Mouse (Mus musculus) hindbrain, postnatal 0 days (tissue): ENCODE results near the gene Tent5d. TPM values are rescaled to one million over a fixed set of nuclear protein-coding genes. Genes with fewer than 3 reads are reported as not detected.

ENCODE experiments used
- ATAC-seq: fragments of 200-750 bp; cut with Nextera tagmentation; 2 replicates; pipeline ENCODE4 v1.8.0; 2017; ENCODE audit warnings: mild to moderate bottlenecking, moderate TSS enrichment, moderate library complexity
- DNase-seq: peaks from one replicate; pipeline ENCODE4 v3.0.0-alpha.2; 2015; ENCODE audit warnings: low spot score
- H3K27ac ChIP-seq: fragments of 300-500 bp; sonication (generic); 2 replicates; pipeline ENCODE4 v1.5.1; 2014; ENCODE audit warnings: mild to moderate bottlenecking
- H3K27me3 ChIP-seq: fragments of 300-500 bp; sonication (generic); 2 replicates; pipeline ENCODE4 v1.6.1; 2014; ENCODE audit warnings: low read length, mixed read lengths; ENCODE audit not compliant: insufficient read depth
- H3K36me3 ChIP-seq: fragments of 300-500 bp; sonication (generic); 2 replicates; pipeline ENCODE4 v1.6.1; 2014; ENCODE audit warnings: low read length, mixed read lengths; ENCODE audit not compliant: insufficient read depth
- H3K4me1 ChIP-seq: fragments of 300-500 bp; sonication (generic); 2 replicates; pipeline ENCODE4 v1.6.1; 2014; ENCODE audit warnings: antibody characterized with exemption, low read length, mixed read lengths; ENCODE audit not compliant: insufficient read depth
- H3K4me2 ChIP-seq: fragments of 300-500 bp; sonication (generic); 2 replicates; pipeline ENCODE4 v1.6.1; 2014; ENCODE audit warnings: low read depth, mild to moderate bottlenecking, low read length, moderate library complexity, mixed read lengths
- H3K4me3 ChIP-seq: fragments of 300-500 bp; sonication (generic); 2 replicates; pipeline ENCODE4 v1.5.1; 2014; ENCODE audit warnings: low read length
- H3K9ac ChIP-seq: fragments of 300-500 bp; sonication (generic); replicated peaks from 2 replicates; pipeline ENCODE4 v1.6.1; 2014; ENCODE audit warnings: mild to moderate bottlenecking, low read length, moderate library complexity, mixed read lengths
- H3K9me3 ChIP-seq: fragments of 300-500 bp; sonication (generic); 2 replicates; pipeline ENCODE4 v1.6.1; 2016; ENCODE audit warnings: low read length, mixed read lengths
- CTCF ChIP-seq: IDR thresholded peaks from 2 replicates; pipeline ENCODE4 v1.5.1; 2016; ENCODE audit warnings: antibody characterized with exemption, control low read depth, low read depth
- WGBS: fragments of 180-500 bp; shearing (Covaris S2); extraction: QIAGEN DNeasy Blood & Tissue Kit; methylation state at CpG from one replicate; pipeline ENCODE4 v1.1.7; 2014; 5-methylcytosine and 5-hydroxymethylcytosine counted together
- polyA plus RNA-seq: library from polyadenylated mRNA; unstranded; fragments of >200 nt; fragmentation: Nextera tagmentation; extraction: Ambion mirVana; gene quantifications from 2 replicates; pipeline ENCODE4 v1.2.1, GENCODE M21; 2015
- total RNA-seq: library from RNA; depleted of rRNA; stranded (reverse); fragments of >200 nt; gene quantifications from 2 replicates; pipeline ENCODE4 v1.2.3, GENCODE M21; 2014; rRNA removed

Tent5d gene
- total and polyA plus RNA-seq, 2 experiments from 2014 or later, result 0.05 TPM; not detected in 1

GRCm38 (mm10) chrX:107815502-107816217 lies 23.3 kb downstream of the Tent5d start:
- DNase-seq (peak; percentile 39), ATAC-seq (no peak; the same call in none of the 2 replicates)
- H3K9ac ChIP-seq, result peak overlapping the region; percentile 63
- H3K36me3 ChIP-seq, result no peaks in the 10 kb centered on the region
- H3K4me2 ChIP-seq, result peak overlapping the region; percentile 58
- H3K4me1 ChIP-seq, result no peaks in the 10 kb centered on the region
- H3K9me3 ChIP-seq, result no peaks in the 10 kb centered on the region
- no peak for TF ChIP-seq CTCF
- peak overlapping the region; percentile 56 for H3K4me3 ChIP-seq
- 30% methylated on average over 32 of the region's 32 CpGs for WGBS
- H3K27ac ChIP-seq, result 0 out of 2 replicates have a peak overlapping the region, but pooled peaks have one; percentile 15
- H3K27me3 ChIP-seq, result no peaks in the 10 kb centered on the region

- no peaks in the 10 kb centered on the region for H3K4me1 ChIP-seq
- TF ChIP-seq CTCF, result peak; percentile 73
- no peaks in the 10 kb centered on the region for H3K36me3 ChIP-seq
- DNase-seq, result peak; percentile 93
- no peaks in the 10 kb centered on the region for H3K9me3 ChIP-seq
- H3K4me3 ChIP-seq, result peak within 1 kb of the TSS; percentile 56
- no peaks in the 10 kb centered on the region for H3K27me3 ChIP-seq
- peak; percentile 98 for ATAC-seq
- 0 out of 2 replicates have a peak within 1 kb of the TSS, but pooled peaks have one; percentile 15 for H3K27ac ChIP-seq
- H3K9ac ChIP-seq, result peak within 1 kb of the TSS; percentile 63
- 34% methylated on average over 25 of the region's 28 CpGs for WGBS
- peak within 1 kb of the TSS; percentile 58 for H3K4me2 ChIP-seq
Measured at GRCm38 (mm10) chrX:107816218-107816554, 23.8 kb downstream of the Tent5d start, which contains the start of gene 2610002M06Rik. 2610002M06Rik (minus strand) TSS chrX:107816334.

DNA sequence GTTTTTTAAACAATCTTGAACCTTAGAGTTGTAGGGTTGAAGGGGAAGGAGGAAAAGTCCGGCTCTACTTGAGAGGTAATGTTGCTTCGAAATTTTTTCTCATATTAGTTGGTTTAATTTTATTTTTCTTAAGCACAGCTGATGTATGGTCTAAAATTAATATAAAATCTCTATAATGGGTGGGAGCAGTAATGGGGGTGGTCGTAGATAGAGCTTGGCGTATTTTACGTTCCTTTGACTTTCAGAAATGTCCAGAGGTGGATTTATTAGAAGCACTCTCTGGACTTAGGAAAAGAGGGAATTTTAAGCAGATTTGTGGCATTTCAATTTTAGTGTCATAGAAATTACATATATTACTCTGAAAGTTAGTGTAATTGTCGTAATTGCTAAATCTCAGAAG lies 24.3 kb downstream of the Tent5d start:
- ATAC-seq, result no peak
- H3K36me3 ChIP-seq, result no peaks in the 10 kb centered on the region
- no peaks in the 10 kb centered on the region for H3K4me1 ChIP-seq
- no peak for DNase-seq
- WGBS, result 84% methylated on average over 6 of the region's 6 CpGs
- H3K9ac ChIP-seq, result no peak overlapping the region
- H3K27ac ChIP-seq, result no peak overlapping the region
- H3K4me2 ChIP-seq, result peak overlapping the region; percentile 58
- TF ChIP-seq CTCF, result no peak
- peak overlapping the region; percentile 56 for H3K4me3 ChIP-seq
- no peaks in the 10 kb centered on the region for H3K9me3 ChIP-seq
- no peaks in the 10 kb centered on the region for H3K27me3 ChIP-seq

DNA sequence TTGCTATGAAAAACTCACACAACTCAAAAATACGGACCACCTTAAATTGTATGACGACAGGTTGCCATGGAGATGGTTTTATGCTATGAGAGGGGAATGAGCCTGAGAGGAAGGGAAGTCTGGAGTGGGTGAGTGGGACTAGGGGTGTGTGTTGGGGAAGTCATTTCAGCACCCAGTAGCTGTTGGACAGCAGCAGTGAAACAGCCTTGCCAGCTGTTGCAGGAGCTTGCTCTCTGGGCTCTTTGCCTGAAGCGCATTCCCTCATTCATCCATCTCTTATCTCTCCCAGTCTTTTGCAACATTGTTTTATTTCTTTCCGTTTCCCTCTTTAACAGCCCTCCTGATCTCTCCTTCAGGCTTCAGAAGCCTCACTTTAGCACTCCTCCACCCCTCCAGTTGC lies 65.8 kb downstream of the Tent5d start:
- H3K4me3 ChIP-seq, result no peak overlapping the region
- H3K36me3 ChIP-seq, result no peaks in the 10 kb centered on the region
- DNase-seq, result peak; percentile 1
- no peaks in the 10 kb centered on the region for H3K9me3 ChIP-seq
- no peak overlapping the region for H3K4me2 ChIP-seq
- H3K4me1 ChIP-seq, result no peaks in the 10 kb centered on the region
- no peak overlapping the region for H3K9ac ChIP-seq
- no peaks in the 10 kb centered on the region for H3K27me3 ChIP-seq
- no peak for TF ChIP-seq CTCF
- WGBS, result 30% methylated on average over 4 of the region's 4 CpGs
- no peak for ATAC-seq
- no peak overlapping the region for H3K27ac ChIP-seq

Other genes starting within 250 kb of the Tent5d start
- 0.05 and 0.36 TPM in 2 replicates for gene Tbx22, start 124.6 kb upstream of the Tent5d start, total RNA-seq
- 0.05 and 0.11 TPM in 2 replicates for gene Tbx22, start 124.6 kb upstream of the Tent5d start, polyA plus RNA-seq
- 25.6 and 27.1 TPM in 2 replicates for gene 2610002M06Rik, start 23.7 kb downstream of the Tent5d start, total RNA-seq
- gene 2610002M06Rik, start 23.7 kb downstream of the Tent5d start, polyA plus RNA-seq, result 17.5 TPM in 2 replicates
- gene Gm732, start 155.9 kb downstream of the Tent5d start, total RNA-seq, result not detected in 2 replicates
- gene Gm732, start 155.9 kb downstream of the Tent5d start, polyA plus RNA-seq, result not detected in 2 replicates